Mouse (Mus musculus): ENCODE results near the gene Rasgef1b. TPM values are rescaled to one million over a fixed set of nuclear protein-coding genes. Genes with fewer than 3 reads are reported as not detected.

Gene Rasgef1b
- polyA plus RNA-seq, 1 experiment from 2014 or later, result 83.7 TPM

GRCm38 (mm10) chr5:99632649-99633310 is 96.1 kb downstream of the Rasgef1b start:
- H3K4me3 ChIP-seq (ENCODE audit: low read depth, low read length), result no peak overlapping the region
- H3K27me3 ChIP-seq (ENCODE audit: control insufficient read depth, insufficient read depth, low read length), result no peaks in the 10 kb centered on the region
- H3K36me3 ChIP-seq (ENCODE audit: control insufficient read depth, insufficient read depth, low read length), result no peaks in the 10 kb centered on the region
- H3K9ac ChIP-seq (replicated peaks; ENCODE audit: low read depth, low read length), result no peak overlapping the region
- no peaks in the 10 kb centered on the region for H3K9me3 ChIP-seq (ENCODE audit: control insufficient read depth, low read length)
- H3K4me1 ChIP-seq (ENCODE audit: control insufficient read depth, insufficient read depth, low read length), result no peaks in the 10 kb centered on the region; the same call in 1 of the 2 replicates
- no peak overlapping the region for H3K27ac ChIP-seq (ENCODE audit: low read depth, low read length)
- no peak overlapping the region for H3K4me2 ChIP-seq (ENCODE audit: low read depth, low read length)
- WGBS, result 88% methylated on average over 11 of the region's 11 CpGs
- no peak for ATAC-seq (ENCODE audit: low read depth)

- no peak for ATAC-seq (ENCODE audit: low read depth)
- WGBS, result 80% methylated on average over 7 of the region's 7 CpGs
- H3K27ac ChIP-seq (ENCODE audit: low read depth, low read length), result no peak overlapping the region
- no peak overlapping the region for H3K4me3 ChIP-seq (ENCODE audit: low read depth, low read length)
- H3K4me1 ChIP-seq (ENCODE audit: control insufficient read depth, insufficient read depth, low read length), result no peaks in the 10 kb centered on the region; the same call in 1 of the 2 replicates
- no peaks in the 10 kb centered on the region for H3K27me3 ChIP-seq (ENCODE audit: control insufficient read depth, insufficient read depth, low read length)
- H3K9me3 ChIP-seq (ENCODE audit: control insufficient read depth, low read length), result no peaks in the 10 kb centered on the region
- H3K9ac ChIP-seq (replicated peaks; ENCODE audit: low read depth, low read length), result no peak overlapping the region
- H3K4me2 ChIP-seq (ENCODE audit: low read depth, low read length), result no peak overlapping the region
- H3K36me3 ChIP-seq (ENCODE audit: control insufficient read depth, insufficient read depth, low read length), result no peaks in the 10 kb centered on the region
These were observed 98.8 kb downstream of the Rasgef1b start for GRCm38 (mm10) chr5:99630087-99630486.

GRCm38 (mm10) chr5:99625603-99626002 is 103.3 kb downstream of the Rasgef1b start:
- no peak overlapping the region for H3K4me3 ChIP-seq (ENCODE audit: low read depth, low read length)
- no peaks in the 10 kb centered on the region for H3K9me3 ChIP-seq (ENCODE audit: control insufficient read depth, low read length)
- no peaks in the 10 kb centered on the region; the same call in 1 of the 2 replicates for H3K4me1 ChIP-seq (ENCODE audit: control insufficient read depth, insufficient read depth, low read length)
- H3K9ac ChIP-seq (replicated peaks; ENCODE audit: low read depth, low read length), result no peak overlapping the region
- ATAC-seq (ENCODE audit: low read depth), result no peak
- WGBS, result 41% methylated on average over 3 of the region's 3 CpGs
- no peaks in the 10 kb centered on the region for H3K36me3 ChIP-seq (ENCODE audit: control insufficient read depth, insufficient read depth, low read length)
- no peak overlapping the region for H3K27ac ChIP-seq (ENCODE audit: low read depth, low read length)
- H3K4me2 ChIP-seq (ENCODE audit: low read depth, low read length), result no peak overlapping the region
- H3K27me3 ChIP-seq (ENCODE audit: control insufficient read depth, insufficient read depth, low read length), result no peaks in the 10 kb centered on the region

- Histone ChIP-seq H3K9me3 (ENCODE audit: control insufficient read depth, low read length) (no peaks in the 10 kb centered on the region), H3K4me3 (ENCODE audit: low read depth, low read length) (no peak overlapping the region)
These were observed 108.1 kb downstream of the Rasgef1b start for GRCm38 (mm10) chr5:99620771-99621170.

GRCm38 (mm10) chr5:99617271-99617800 is 111.5 kb downstream of the Rasgef1b start:
- ATAC-seq (ENCODE audit: low read depth), result no peak
- 43% methylated on average over 5 of the region's 5 CpGs for WGBS
- H3K36me3 ChIP-seq (ENCODE audit: control insufficient read depth, insufficient read depth, low read length), result no peaks in the 10 kb centered on the region

More at GRCm38 (mm10) chr5:99620771-99621170, 108.1 kb downstream of the Rasgef1b start:
- WGBS, result 92% methylated on average over 5 of the region's 5 CpGs
- Histone ChIP-seq H3K4me1 (ENCODE audit: control insufficient read depth, insufficient read depth, low read length) (no peaks in the 10 kb centered on the region), H3K36me3 (ENCODE audit: control insufficient read depth, insufficient read depth, low read length) (no peaks in the 10 kb centered on the region), H3K27me3 (ENCODE audit: control insufficient read depth, insufficient read depth, low read length) (no peaks in the 10 kb centered on the region), H3K9ac (replicated peaks; ENCODE audit: low read depth, low read length) (no peak overlapping the region), H3K4me2 (ENCODE audit: low read depth, low read length) (no peak overlapping the region), H3K27ac (ENCODE audit: low read depth, low read length) (no peak overlapping the region)
- ATAC-seq (ENCODE audit: low read depth), result no peak

GRCm38 (mm10) chr5:99613321-99614118 is 115.3 kb downstream of the Rasgef1b start:
- no peaks in the 10 kb centered on the region for H3K27me3 ChIP-seq (ENCODE audit: control insufficient read depth, insufficient read depth, low read length)
- peak overlapping the region; percentile 34; the same call in 1 of the 2 replicates for H3K9ac ChIP-seq (replicated peaks; ENCODE audit: low read depth, low read length)
- WGBS, result under 1% methylated on average over 24 of the region's 24 CpGs
- no peak overlapping the region; the same call in 1 of the 2 replicates for H3K4me3 ChIP-seq (ENCODE audit: low read depth, low read length)
- H3K4me2 ChIP-seq (ENCODE audit: low read depth, low read length), result peak overlapping the region; percentile 33
- H3K27ac ChIP-seq (ENCODE audit: low read depth, low read length), result peak overlapping the region; percentile 70
- peaks cover 13% of the 10 kb centered on the region for H3K4me1 ChIP-seq (ENCODE audit: control insufficient read depth, insufficient read depth, low read length)
- peak; percentile 69 for ATAC-seq (ENCODE audit: low read depth)
- no peaks in the 10 kb centered on the region for H3K36me3 ChIP-seq (ENCODE audit: control insufficient read depth, insufficient read depth, low read length)
- H3K9me3 ChIP-seq (ENCODE audit: control insufficient read depth, low read length), result no peaks in the 10 kb centered on the region

More at GRCm38 (mm10) chr5:99617271-99617800, 111.5 kb downstream of the Rasgef1b start:
- H3K9me3 ChIP-seq (ENCODE audit: control insufficient read depth, low read length), result no peaks in the 10 kb centered on the region
- H3K27ac ChIP-seq (ENCODE audit: low read depth, low read length), result no peak overlapping the region
- H3K4me3 ChIP-seq (ENCODE audit: low read depth, low read length), result no peak overlapping the region
- no peak overlapping the region for H3K4me2 ChIP-seq (ENCODE audit: low read depth, low read length)
- H3K27me3 ChIP-seq (ENCODE audit: control insufficient read depth, insufficient read depth, low read length), result no peaks in the 10 kb centered on the region
- peaks cover 13% of the 10 kb centered on the region for H3K4me1 ChIP-seq (ENCODE audit: control insufficient read depth, insufficient read depth, low read length)
- no peak overlapping the region for H3K9ac ChIP-seq (replicated peaks; ENCODE audit: low read depth, low read length)

GRCm38 (mm10) chr5:99607602-99608001 is 121.3 kb downstream of the Rasgef1b start:
- Histone ChIP-seq H3K4me1 (ENCODE audit: control insufficient read depth, insufficient read depth, low read length) (peaks cover 15% of the 10 kb centered on the region), H3K36me3 (ENCODE audit: control insufficient read depth, insufficient read depth, low read length) (no peaks in the 10 kb centered on the region), H3K27me3 (ENCODE audit: control insufficient read depth, insufficient read depth, low read length) (no peaks in the 10 kb centered on the region), H3K9ac (replicated peaks; ENCODE audit: low read depth, low read length) (no peak overlapping the region), H3K4me3 (ENCODE audit: low read depth, low read length) (no peak overlapping the region), H3K9me3 (ENCODE audit: control insufficient read depth, low read length) (no peaks in the 10 kb centered on the region), H3K4me2 (ENCODE audit: low read depth, low read length) (no peak overlapping the region), H3K27ac (ENCODE audit: low read depth, low read length) (no peak overlapping the region)
- 79% methylated on average over 5 of the region's 5 CpGs for WGBS
- ATAC-seq (ENCODE audit: low read depth), result no peak

GRCm38 (mm10) chr5:99606164-99606858 is 122.6 kb downstream of the Rasgef1b start:
- peak overlapping the region; percentile 22; the same call in 1 of the 2 replicates for H3K27ac ChIP-seq (ENCODE audit: low read depth, low read length)
- peak; percentile 36; the same call in 1 of the 2 replicates for ATAC-seq (ENCODE audit: low read depth)
- no peaks in the 10 kb centered on the region for H3K9me3 ChIP-seq (ENCODE audit: control insufficient read depth, low read length)
- H3K4me3 ChIP-seq (ENCODE audit: low read depth, low read length), result no peak overlapping the region
- H3K9ac ChIP-seq (replicated peaks; ENCODE audit: low read depth, low read length), result no peak overlapping the region
- WGBS, result 57% methylated on average over 15 of the region's 15 CpGs
- H3K4me2 ChIP-seq (ENCODE audit: low read depth, low read length), result no peak overlapping the region
- H3K36me3 ChIP-seq (ENCODE audit: control insufficient read depth, insufficient read depth, low read length), result no peaks in the 10 kb centered on the region
- H3K4me1 ChIP-seq (ENCODE audit: control insufficient read depth, insufficient read depth, low read length), result peaks cover 15% of the 10 kb centered on the region
- no peaks in the 10 kb centered on the region for H3K27me3 ChIP-seq (ENCODE audit: control insufficient read depth, insufficient read depth, low read length)

All from neural tube, embryonic 14.5 days (tissue).